ENCODE assay signal across 8 mouse cellular contexts in the genomic region with DNA sequence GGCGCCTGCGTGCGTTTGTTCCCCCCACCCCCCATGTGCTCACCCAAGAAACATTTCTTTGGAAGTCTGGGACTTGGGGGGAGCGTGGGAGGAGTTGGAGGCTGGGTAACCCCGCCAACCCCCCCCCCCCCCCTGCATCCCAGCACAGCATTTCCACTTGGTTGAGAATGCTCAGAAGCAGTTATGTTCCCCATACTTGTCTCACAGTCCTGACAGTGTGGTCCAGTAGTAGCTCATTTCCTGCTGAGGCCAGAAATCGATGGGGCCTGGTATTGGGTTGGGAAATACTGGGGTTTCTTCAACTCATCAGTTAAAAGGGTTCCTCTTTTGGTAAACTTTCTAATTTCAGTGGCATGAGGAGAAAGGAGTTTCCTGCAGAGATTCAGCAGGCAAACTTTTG. TPM values are rescaled to one million over a fixed set of nuclear protein-coding genes. Genes with fewer than 3 reads are reported as not detected.
A peak's percentile ranks its signal among the peaks of the same experiment; 100 is the strongest.
DNase-seq lines count a peak whose midpoint lies in the region; ATAC-seq and TF ChIP-seq lines count a peak whose summit lies in the region.

No protein-coding gene starts in this region.

- no peaks in the 10 kb centered on the region for H3K4me1 ChIP-seq in lung, adult 2 months (ENCODE audit: control insufficient read depth, insufficient read depth, low read length)
- no peaks in the 10 kb centered on the region for H3K4me1 ChIP-seq in forebrain, embryonic 12.5 days
- no peaks in the 10 kb centered on the region for H3K4me1 ChIP-seq in limb, embryonic 13.5 days

- H3K9ac ChIP-seq in forebrain, embryonic 12.5 days: peak overlapping the region; percentile 56
- peak overlapping the region; percentile 67 for H3K9ac ChIP-seq in limb, embryonic 13.5 days

- ATAC-seq in forebrain, embryonic 12.5 days (ENCODE audit: low FRiP score): peak; percentile 18; the same call in 1 of the 2 replicates
- ATAC-seq in limb, embryonic 13.5 days (ENCODE audit: low FRiP score, low read depth): peak; percentile 28; the same call in 1 of the 2 replicates

- peak; percentile 3 for DNase-seq in lung, adult 2 months
- DNase-seq in lung, postnatal 4 days: no peak
- no peak for DNase-seq in T-cell, adult 2 months (ENCODE audit: low spot score)
- DNase-seq in adrenal gland, adult 8-10 months: no peak
- DNase-seq in right cerebral cortex, postnatal 36 days (ENCODE audit: low spot score in 2 of 2): no peak

- peak overlapping the region; percentile 51 for H3K4me2 ChIP-seq in forebrain, embryonic 12.5 days
- H3K4me2 ChIP-seq in limb, embryonic 13.5 days (replicated peaks): peak overlapping the region; percentile 58
- H3K4me2 ChIP-seq in myocyte (ENCODE audit: low read depth): peak overlapping the region; percentile 77

- no peaks in the 10 kb centered on the region for H3K27me3 ChIP-seq in forebrain, embryonic 12.5 days
- H3K27me3 ChIP-seq in limb, embryonic 13.5 days: no peaks in the 10 kb centered on the region
- no peaks in the 10 kb centered on the region for H3K27me3 ChIP-seq in myocyte (ENCODE audit: control insufficient read depth, insufficient read depth, insufficient read length)

- no peak overlapping the region for H3K27ac ChIP-seq in forebrain, embryonic 12.5 days
- H3K27ac ChIP-seq in limb, embryonic 13.5 days: no peak overlapping the region

- H3K4me3 ChIP-seq in lung, adult 2 months (replicated peaks; ENCODE audit: extremely low read depth, low read depth, low read length): peak overlapping the region; percentile 81
- H3K4me3 ChIP-seq in forebrain, embryonic 12.5 days (replicated peaks): peak overlapping the region; percentile 55
- H3K4me3 ChIP-seq in limb, embryonic 13.5 days: peak overlapping the region; percentile 56
- H3K4me3 ChIP-seq in myocyte: peak overlapping the region; percentile 61

- no peaks in the 10 kb centered on the region for H3K9me3 ChIP-seq in forebrain, embryonic 12.5 days
- H3K9me3 ChIP-seq in limb, embryonic 13.5 days: no peaks in the 10 kb centered on the region

- H3K36me3 ChIP-seq in forebrain, embryonic 12.5 days (replicated peaks): no peaks in the 10 kb centered on the region
- H3K36me3 ChIP-seq in limb, embryonic 13.5 days: no peaks in the 10 kb centered on the region
- no peaks in the 10 kb centered on the region for H3K36me3 ChIP-seq in myocyte (ENCODE audit: control insufficient read depth, insufficient read depth)

- peaks cover 20% of the 10 kb centered on the region for H3K79me2 ChIP-seq in myocyte (ENCODE audit: control insufficient read depth, insufficient read depth)

- H3ac ChIP-seq in myocyte (ENCODE audit: control insufficient read depth, insufficient read length): peak overlapping the region; percentile 49

- TF ChIP-seq CTCF in lung, adult 2 months (IDR thresholded peaks at IDR 0.05; ENCODE audit: insufficient read depth, low read length): no peak

- TF ChIP-seq POLR2A in lung, adult 2 months (IDR thresholded peaks at IDR 0.05; ENCODE audit: borderline replicate concordance, extremely low read depth, low read depth, low read length): no peak
- no peak for TF ChIP-seq POLR2A in myocyte (IDR thresholded peaks at IDR 0.05; ENCODE audit: insufficient read length, low read depth)

- 20% methylated on average over 6 of the region's 6 CpGs for WGBS in lung, adult 2 months
- 14% methylated on average over 6 of the region's 6 CpGs for WGBS in forebrain, embryonic 12.5 days
- WGBS in limb, embryonic 13.5 days: 13% methylated on average over 6 of the region's 6 CpGs

TF ChIP-seq in myocyte, 11 proteins besides CTCF, POLR2A, EP300 and RAD21:
- no peak for TF ChIP-seq MYOG (IDR thresholded peaks at IDR 0.05; ENCODE audit: control insufficient read depth in 1 of 3, insufficient read depth in 1 of 3, insufficient read length in 2 of 3, low read depth in 2 of 3)
- no peak for TF ChIP-seq USF1 (IDR thresholded peaks at IDR 0.05; ENCODE audit: low read depth)
- no peak for TF ChIP-seq E2F4 (IDR thresholded peaks at IDR 0.05; ENCODE audit: insufficient read depth)
- no peak for TF ChIP-seq CEBPB (IDR thresholded peaks at IDR 0.05; ENCODE audit: insufficient read depth, poor library complexity, severe bottlenecking)
- no peak for TF ChIP-seq MAX (IDR thresholded peaks at IDR 0.05; ENCODE audit: low read depth)
- TF ChIP-seq TCF3 (IDR thresholded peaks at IDR 0.05; ENCODE audit: insufficient read length, low read depth): no peak

RNA-seq across cellular contexts. Expression of a gene that starts 1.1 kb away (rescaled TPM):
- polyA plus RNA-seq in lung, adult 2 months (2012; rRNA removed): 4.6 and 7.0 TPM in 2 replicates
- polyA plus RNA-seq in forebrain, embryonic 12.5 days (2016; fragmentation: Nextera tagmentation; extraction: Ambion mirVana): 7.8 and 7.9 TPM in 2 replicates
- 4.6 TPM in 2 replicates for polyA plus RNA-seq in limb, embryonic 13.5 days (2015; fragmentation: Nextera tagmentation; extraction: Ambion mirVana)
- polyA plus RNA-seq in myocyte (2012; fragmentation: generic; extraction: Trizol): 1.4 TPM
- 10 to 100 TPM; 20.7 to 39.9 (median 28.8) TPM for total RNA-seq in adrenal gland, adult 8-10 months (2022)
